Comparison of ENCODE assay signal across 7 mouse cellular contexts in the genomic region with DNA sequence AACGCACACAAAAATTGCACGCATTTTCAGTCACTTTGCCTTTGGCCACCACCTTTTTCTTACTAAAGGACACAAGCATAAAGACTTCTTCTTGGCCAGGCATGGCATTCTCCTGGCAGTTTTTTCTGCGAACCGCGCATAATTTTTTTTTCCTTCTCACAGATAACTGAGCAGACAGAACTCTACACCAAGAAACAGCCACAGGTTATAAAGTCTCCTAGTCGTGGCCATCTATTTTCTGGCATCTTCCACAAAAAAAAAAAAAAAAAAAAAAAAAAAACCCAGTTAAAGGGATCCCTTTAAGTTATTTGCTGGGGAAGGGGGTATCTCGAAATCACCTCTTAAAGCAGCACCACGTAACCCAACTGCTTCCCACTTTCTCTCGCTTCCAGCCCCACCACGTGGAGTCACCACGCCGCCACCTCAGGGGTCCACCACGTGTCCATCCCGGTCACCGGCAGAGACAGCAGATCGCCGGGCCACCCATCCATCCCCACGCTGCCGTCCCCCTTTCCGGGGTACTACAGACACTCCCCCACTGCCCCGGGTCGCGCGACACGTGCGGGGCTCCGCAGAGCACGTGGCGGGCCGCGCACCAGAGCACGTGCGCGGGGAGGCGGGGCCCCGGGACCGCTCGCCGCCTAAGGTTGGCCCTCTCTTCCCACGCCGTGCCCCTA. TPM values are rescaled to one million over a fixed set of nuclear protein-coding genes. Genes with fewer than 3 reads are reported as not detected.
DNase-seq lines count a peak whose midpoint lies in the region; ATAC-seq lines count a peak whose summit lies in the region.

No protein-coding gene starts in this region.

- H3K36me3 ChIP-seq in lung, embryonic 15.5 days = peaks cover 42% of the 10 kb centered on the region
- peaks cover 47% of the 10 kb centered on the region for H3K36me3 ChIP-seq in forebrain, embryonic 10.5 days (replicated peaks)
- peaks cover 47% of the 10 kb centered on the region for H3K36me3 ChIP-seq in limb, embryonic 10.5 days
- H3K36me3 ChIP-seq in neural tube, embryonic 15.5 days = peaks cover 38% of the 10 kb centered on the region

- ATAC-seq in lung, embryonic 15.5 days (ENCODE audit: borderline replicate concordance, extremely low read depth, low FRiP score, low TSS enrichment) = no peak; the same call in none of the 2 replicates
- ATAC-seq in neural tube, embryonic 15.5 days (ENCODE audit: low FRiP score) = peak; percentile 71; the same call in 1 of the 2 replicates

- H3K9ac ChIP-seq in lung, embryonic 15.5 days = peak overlapping the region; percentile 81
- peak overlapping the region; percentile 95 for H3K9ac ChIP-seq in neural tube, embryonic 15.5 days (replicated peaks)

- peak overlapping the region; percentile 63 for H3K4me3 ChIP-seq in lung, embryonic 15.5 days
- H3K4me3 ChIP-seq in forebrain, embryonic 10.5 days = peak overlapping the region; percentile 95
- peak overlapping the region; percentile 80 for H3K4me3 ChIP-seq in limb, embryonic 10.5 days
- peak overlapping the region; percentile 94 for H3K4me3 ChIP-seq in neural tube, embryonic 15.5 days (replicated peaks)

- H3K9me3 ChIP-seq in lung, embryonic 15.5 days = no peaks in the 10 kb centered on the region
- H3K9me3 ChIP-seq in forebrain, embryonic 10.5 days = no peaks in the 10 kb centered on the region
- no peaks in the 10 kb centered on the region for H3K9me3 ChIP-seq in limb, embryonic 10.5 days (replicated peaks)
- H3K9me3 ChIP-seq in neural tube, embryonic 15.5 days (replicated peaks) = no peaks in the 10 kb centered on the region

- H3K4me2 ChIP-seq in lung, embryonic 15.5 days = peak overlapping the region; percentile 80
- peak overlapping the region; percentile 89 for H3K4me2 ChIP-seq in neural tube, embryonic 15.5 days

- DNase-seq in lung, adult 18-20 months = no peak
- DNase-seq in forebrain, embryonic 10.5 days (ENCODE audit: extremely low spot score, low spot score) = no peak
- no peak for DNase-seq in limb, embryonic 10.5 days (ENCODE audit: low spot score)
- DNase-seq in ovary, adult 18-20 months (ENCODE audit: low spot score) = no peak
- DNase-seq in retina, postnatal 1 day = no peak

- under 1% methylated on average over 41 of the region's 41 CpGs for WGBS in lung, embryonic 15.5 days
- WGBS in forebrain, embryonic 10.5 days = under 1% methylated on average over 41 of the region's 41 CpGs
- under 1% methylated on average over 41 of the region's 41 CpGs for WGBS in limb, embryonic 10.5 days
- WGBS in neural tube, embryonic 15.5 days = 1% methylated on average over 41 of the region's 41 CpGs

- peaks cover 12% of the 10 kb centered on the region for H3K4me1 ChIP-seq in lung, embryonic 15.5 days
- peaks cover 31% of the 10 kb centered on the region for H3K4me1 ChIP-seq in forebrain, embryonic 10.5 days
- H3K4me1 ChIP-seq in limb, embryonic 10.5 days = peaks cover 26% of the 10 kb centered on the region
- H3K4me1 ChIP-seq in neural tube, embryonic 15.5 days = peaks cover 34% of the 10 kb centered on the region

- peak overlapping the region; percentile 97 for H3K27ac ChIP-seq in lung, embryonic 15.5 days
- H3K27ac ChIP-seq in forebrain, embryonic 10.5 days = peak overlapping the region; percentile 98
- peak overlapping the region; percentile 97 for H3K27ac ChIP-seq in limb, embryonic 10.5 days
- H3K27ac ChIP-seq in neural tube, embryonic 15.5 days (replicated peaks) = peak overlapping the region; percentile 99

- H3K27me3 ChIP-seq in lung, embryonic 15.5 days = no peaks in the 10 kb centered on the region
- H3K27me3 ChIP-seq in forebrain, embryonic 10.5 days (ENCODE audit: poor library complexity, severe bottlenecking) = no peaks in the 10 kb centered on the region
- H3K27me3 ChIP-seq in limb, embryonic 10.5 days (ENCODE audit: low read depth, poor library complexity, severe bottlenecking) = no peaks in the 10 kb centered on the region
- H3K27me3 ChIP-seq in neural tube, embryonic 15.5 days (replicated peaks) = no peaks in the 10 kb centered on the region

RNA-seq across cellular contexts. Expression of gene Ncl, which starts 0.8 kb away (rescaled TPM):
- 342 and 365 TPM in 2 replicates for polyA plus RNA-seq in lung, embryonic 15.5 days (2015; fragmentation: Nextera tagmentation; extraction: Ambion mirVana)
- polyA plus RNA-seq in forebrain, embryonic 10.5 days (2016; fragmentation: Nextera tagmentation; extraction: Ambion mirVana) = 644 and 705 TPM in 2 replicates
- polyA plus RNA-seq in limb, embryonic 10.5 days (2016; fragmentation: Nextera tagmentation; extraction: Ambion mirVana) = 554 and 638 TPM in 2 replicates
- polyA plus RNA-seq in neural tube, embryonic 15.5 days (2015; fragmentation: Nextera tagmentation; extraction: Ambion mirVana) = 189 and 296 TPM in 2 replicates

RNA-seq across cellular contexts. Expression of gene B3gnt7, which starts 55.7 kb away (rescaled TPM):
- 4.5 and 5.6 TPM in 2 replicates for polyA plus RNA-seq in lung, embryonic 15.5 days (2015; fragmentation: Nextera tagmentation; extraction: Ambion mirVana)
- 4.5 and 4.9 TPM in 2 replicates for polyA plus RNA-seq in forebrain, embryonic 10.5 days (2016; fragmentation: Nextera tagmentation; extraction: Ambion mirVana)
- 3.4 and 3.9 TPM in 2 replicates for polyA plus RNA-seq in limb, embryonic 10.5 days (2016; fragmentation: Nextera tagmentation; extraction: Ambion mirVana)
- 7.3 TPM in 2 replicates for polyA plus RNA-seq in neural tube, embryonic 15.5 days (2015; fragmentation: Nextera tagmentation; extraction: Ambion mirVana)
